Mouse (Mus musculus) intestine, embryonic 15.5 days (tissue): ENCODE results near the gene Poglut1. TPM values are rescaled to one million over a fixed set of nuclear protein-coding genes. Genes with fewer than 3 reads are reported as not detected.

Experiments
- ATAC-seq: fragments of 200-750 bp; cut with Nextera tagmentation; 2 replicates; pipeline ENCODE4 v1.8.0; 2017; ENCODE audit warnings: moderate TSS enrichment, moderate library complexity
- H3K27ac ChIP-seq: fragments of 300-500 bp; sonication (generic); 2 replicates; pipeline ENCODE4 v1.5.1; 2015; ENCODE audit warnings: mild to moderate bottlenecking, inconsistent platforms
- H3K27me3 ChIP-seq: fragments of 300-500 bp; sonication (generic); replicated peaks from 2 replicates; pipeline ENCODE4 v1.6.1; 2015; ENCODE audit warnings: inconsistent platforms
- H3K36me3 ChIP-seq: fragments of 300-500 bp; sonication (generic); 2 replicates; pipeline ENCODE4 v1.6.1; 2015; ENCODE audit warnings: inconsistent platforms
- H3K4me1 ChIP-seq: fragments of 300-500 bp; sonication (generic); replicated peaks from 2 replicates; pipeline ENCODE4 v1.6.1; 2015; ENCODE audit warnings: inconsistent platforms
- H3K4me2 ChIP-seq: fragments of 300-500 bp; sonication (generic); replicated peaks from 2 replicates; pipeline ENCODE4 v1.6.1; 2015; ENCODE audit warnings: mild to moderate bottlenecking, inconsistent platforms
- H3K4me3 ChIP-seq: fragments of 300-500 bp; sonication (generic); replicated peaks from 2 replicates; pipeline ENCODE4 v1.5.1; 2015; ENCODE audit warnings: inconsistent platforms
- H3K9ac ChIP-seq: fragments of 300-500 bp; sonication (generic); 2 replicates; pipeline ENCODE4 v1.6.1; 2015; ENCODE audit warnings: inconsistent platforms
- H3K9me3 ChIP-seq: fragments of 300-500 bp; sonication (generic); 2 replicates; pipeline ENCODE4 v1.6.1; 2016; ENCODE audit warnings: inconsistent platforms
- WGBS: fragments of 180-500 bp; shearing (Covaris S2); methylation state at CpG from one replicate; pipeline ENCODE4 v1.1.7; 2015; 5-methylcytosine and 5-hydroxymethylcytosine counted together
- polyA plus RNA-seq: library from polyadenylated mRNA; unstranded; fragments of >200 nt; fragmentation: Nextera tagmentation; extraction: Ambion mirVana; gene quantifications from 2 replicates; pipeline ENCODE4 v1.2.1, GENCODE M21; 2015

The Poglut1 gene
- polyA plus RNA-seq, 1 experiment from 2014 or later: 38.6 TPM

GRCm38 (mm10) chr16:38522129-38523084 lies 27.7 kb downstream of the Poglut1 start, which contains the start of gene Timmdc1:
Timmdc1 (minus strand) TSS chr16:38522663.
- WGBS: under 1% methylated on average over 73 of the region's 73 CpGs
- Histone ChIP-seq H3K36me3 (no peaks in the 10 kb centered on the region; the same call in 1 of the 2 replicates), H3K9me3 (no peaks in the 10 kb centered on the region), H3K27ac (peak within 1 kb of the TSS; percentile 98), H3K4me2 (peak within 1 kb of the TSS; percentile 53), H3K4me3 (peak within 1 kb of the TSS; percentile 93), H3K27me3 (no peaks in the 10 kb centered on the region), H3K4me1 (peaks cover 8% of the 10 kb centered on the region; the same call in 1 of the 2 replicates), H3K9ac (peak within 1 kb of the TSS; percentile 86)
- peak; percentile 98 for ATAC-seq

- ATAC-seq: no peak
- Histone ChIP-seq H3K4me2 (peak overlapping the region; percentile 53), H3K27me3 (no peaks in the 10 kb centered on the region), H3K9ac (0 out of 2 replicates have a peak overlapping the region, but pooled peaks have one; percentile 8), H3K27ac (no peak overlapping the region), H3K4me3 (peak overlapping the region; percentile 93), H3K36me3 (peaks cover 3% of the 10 kb centered on the region; the same call in 1 of the 2 replicates), H3K4me1 (peaks cover 8% of the 10 kb centered on the region; the same call in 1 of the 2 replicates), H3K9me3 (no peaks in the 10 kb centered on the region)
- WGBS: 20% methylated on average over 8 of the region's 8 CpGs
These were observed 28.7 kb downstream of the Poglut1 start for GRCm38 (mm10) chr16:38521211-38521987.

DNA sequence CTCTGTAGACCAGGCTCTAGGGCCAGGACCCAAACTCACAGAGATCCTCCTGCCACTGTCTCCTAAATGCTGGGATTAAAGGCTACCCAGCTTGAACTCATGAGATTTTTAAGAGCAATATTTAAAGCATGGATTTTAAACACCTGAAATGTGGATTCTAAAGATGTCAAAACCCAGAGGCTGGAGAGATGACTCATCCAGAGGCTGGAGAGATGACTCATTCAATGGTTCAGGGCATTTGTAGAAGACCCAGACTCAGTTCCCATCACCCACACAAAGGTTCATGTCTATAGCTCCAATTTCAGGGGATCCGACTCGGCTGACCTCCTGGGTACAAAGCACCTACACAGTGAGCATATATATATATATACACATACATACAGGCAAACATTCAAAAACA lies 30.9 kb downstream of the Poglut1 start:
- WGBS: 96% methylated on average over 2 of the region's 2 CpGs
- no peak overlapping the region for H3K9ac ChIP-seq
- no peak overlapping the region for H3K4me3 ChIP-seq
- ATAC-seq: no peak
- H3K27ac ChIP-seq: no peak overlapping the region
- H3K27me3 ChIP-seq: no peaks in the 10 kb centered on the region
- H3K9me3 ChIP-seq: no peaks in the 10 kb centered on the region
- peaks cover 5% of the 10 kb centered on the region; the same call in 1 of the 2 replicates for H3K36me3 ChIP-seq
- H3K4me2 ChIP-seq: no peak overlapping the region
- H3K4me1 ChIP-seq: peaks cover 8% of the 10 kb centered on the region; the same call in 1 of the 2 replicates

GRCm38 (mm10) chr16:38510846-38511245 lies 39.2 kb downstream of the Poglut1 start:
- H3K4me3 ChIP-seq: no peak overlapping the region
- no peak overlapping the region for H3K4me2 ChIP-seq
- no peak overlapping the region for H3K27ac ChIP-seq
- no peaks in the 10 kb centered on the region for H3K9me3 ChIP-seq
- no peaks in the 10 kb centered on the region for H3K27me3 ChIP-seq
- H3K9ac ChIP-seq: no peak overlapping the region
- H3K4me1 ChIP-seq: no peaks in the 10 kb centered on the region
- ATAC-seq: 0 out of 2 replicates have a peak, but pooled peaks have one; percentile 21
- H3K36me3 ChIP-seq: peaks cover 13% of the 10 kb centered on the region
- 89% methylated on average over 2 of the region's 2 CpGs for WGBS

DNA sequence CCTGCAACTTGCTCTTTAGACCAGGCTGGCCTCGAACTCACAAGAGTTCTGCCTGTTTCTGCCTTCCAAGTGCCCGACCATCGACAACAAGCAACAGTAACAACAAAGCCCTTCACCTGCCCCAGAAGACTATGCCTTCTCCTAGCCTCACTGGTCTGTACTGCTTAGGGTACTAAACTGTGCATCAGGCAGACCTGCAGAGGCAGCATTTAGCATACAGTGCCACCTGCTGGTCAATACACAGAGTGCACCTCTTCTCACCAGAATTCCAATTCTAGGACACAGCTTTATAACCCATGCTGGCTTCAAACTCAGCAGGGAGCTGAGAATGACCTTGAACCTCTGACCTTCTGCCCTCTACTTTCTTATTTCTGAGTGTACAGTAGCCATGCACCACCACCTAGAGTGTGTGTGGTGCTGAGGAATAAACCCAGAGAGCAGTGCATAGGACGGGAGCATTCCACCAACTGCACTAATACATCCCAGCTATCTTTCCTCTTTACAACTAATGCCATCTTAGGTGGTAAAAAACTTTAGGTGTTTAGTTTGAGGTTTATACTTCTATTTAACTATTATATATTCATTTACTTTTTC lies 43.9 kb downstream of the Poglut1 start:
- H3K4me3 ChIP-seq: no peak overlapping the region

GRCm38 (mm10) chr16:38503528-38503927 lies 46.5 kb downstream of the Poglut1 start:
- WGBS: 84% methylated on average over 4 of the region's 4 CpGs

More for the DNA sequence above, 43.9 kb downstream of the Poglut1 start:
- Histone ChIP-seq H3K27me3 (no peaks in the 10 kb centered on the region), H3K9me3 (no peaks in the 10 kb centered on the region), H3K4me2 (no peak overlapping the region), H3K9ac (no peak overlapping the region), H3K4me1 (0 out of 2 replicates have a peak, but pooled peaks cover 4% of the 10 kb centered on the region), H3K27ac (no peak overlapping the region), H3K36me3 (peaks cover 11% of the 10 kb centered on the region; the same call in 1 of the 2 replicates)
- ATAC-seq: peak; percentile 78
- WGBS: 80% methylated on average over 4 of the region's 4 CpGs

DNA sequence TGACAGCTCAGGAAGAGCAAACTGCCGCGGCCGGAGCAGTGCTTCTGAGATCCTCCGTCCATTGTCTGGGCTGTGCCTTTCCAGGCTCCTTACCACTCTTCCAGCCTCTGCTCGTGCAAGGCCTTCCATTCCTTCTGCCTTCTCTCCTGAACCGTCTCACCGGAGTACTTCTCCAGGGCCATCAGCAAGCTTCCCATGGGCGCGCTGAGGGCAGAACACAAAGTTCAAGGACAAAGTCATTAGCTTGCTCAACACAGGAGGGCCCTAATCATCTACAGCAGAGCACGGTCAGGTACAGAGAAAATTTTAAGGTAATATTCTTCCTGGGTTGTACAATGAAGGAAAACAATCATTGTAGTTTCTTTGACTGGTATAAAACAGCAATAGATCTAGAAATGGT lies 47.6 kb downstream of the Poglut1 start:
- 79% methylated on average over 10 of the region's 10 CpGs for WGBS
- 0 out of 2 replicates have a peak, but pooled peaks cover 4% of the 10 kb centered on the region for H3K4me1 ChIP-seq
- no peaks in the 10 kb centered on the region for H3K27me3 ChIP-seq
- H3K9ac ChIP-seq: no peak overlapping the region
- 0 out of 2 replicates have a peak, but pooled peaks cover 13% of the 10 kb centered on the region for H3K36me3 ChIP-seq
- peak; percentile 39; the same call in 1 of the 2 replicates for ATAC-seq
- no peaks in the 10 kb centered on the region for H3K9me3 ChIP-seq
- H3K4me2 ChIP-seq: no peak overlapping the region
- H3K27ac ChIP-seq: no peak overlapping the region
- H3K4me3 ChIP-seq: no peak overlapping the region

More at GRCm38 (mm10) chr16:38503528-38503927, 46.5 kb downstream of the Poglut1 start:
- Histone ChIP-seq H3K27me3 (no peaks in the 10 kb centered on the region), H3K4me2 (no peak overlapping the region), H3K4me1 (0 out of 2 replicates have a peak, but pooled peaks cover 4% of the 10 kb centered on the region), H3K4me3 (no peak overlapping the region), H3K9me3 (no peaks in the 10 kb centered on the region), H3K36me3 (peaks cover 9% of the 10 kb centered on the region; the same call in 1 of the 2 replicates), H3K9ac (no peak overlapping the region), H3K27ac (no peak overlapping the region)
- 0 out of 2 replicates have a peak, but pooled peaks have one; percentile 2 for ATAC-seq

GRCm38 (mm10) chr16:38496604-38497140 lies 53.4 kb downstream of the Poglut1 start:
- Histone ChIP-seq H3K36me3 (0 out of 2 replicates have a peak, but pooled peaks cover 9% of the 10 kb centered on the region), H3K27me3 (no peaks in the 10 kb centered on the region), H3K9ac (no peak overlapping the region), H3K9me3 (no peaks in the 10 kb centered on the region), H3K4me3 (no peak overlapping the region), H3K4me1 (no peaks in the 10 kb centered on the region), H3K4me2 (no peak overlapping the region), H3K27ac (no peak overlapping the region)
- no peak for ATAC-seq
- 80% methylated on average over 7 of the region's 7 CpGs for WGBS

DNA sequence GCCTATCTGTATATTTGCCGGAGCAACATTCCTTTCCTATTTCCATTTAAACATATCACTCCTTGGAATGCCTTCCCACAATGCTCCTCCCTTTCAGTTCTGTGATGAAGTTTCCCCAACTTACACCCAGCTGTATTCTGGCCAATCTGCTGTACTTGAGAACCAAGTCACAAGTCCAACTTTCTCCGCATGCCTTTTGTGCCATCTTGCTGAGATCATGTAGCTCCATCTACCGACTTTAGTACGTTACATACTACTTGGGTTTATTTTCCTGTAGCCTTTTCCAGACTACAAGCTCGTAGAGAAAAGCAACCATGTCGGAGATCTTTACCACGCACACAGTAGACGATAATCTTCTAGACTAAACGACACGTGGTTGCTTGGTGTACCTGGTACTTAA lies 56.2 kb downstream of the Poglut1 start:
- no peak overlapping the region for H3K9ac ChIP-seq
- H3K27ac ChIP-seq: no peak overlapping the region
- H3K4me2 ChIP-seq: no peak overlapping the region
- H3K4me1 ChIP-seq: no peaks in the 10 kb centered on the region
- WGBS: 80% methylated on average over 10 of the region's 10 CpGs
- no peak for ATAC-seq
- no peaks in the 10 kb centered on the region for H3K27me3 ChIP-seq
- H3K36me3 ChIP-seq: 0 out of 2 replicates have a peak, but pooled peaks cover 8% of the 10 kb centered on the region
- H3K4me3 ChIP-seq: no peak overlapping the region
- H3K9me3 ChIP-seq: no peaks in the 10 kb centered on the region

- Histone ChIP-seq H3K27me3 (no peaks in the 10 kb centered on the region), H3K4me3 (no peak overlapping the region), H3K27ac (no peak overlapping the region), H3K4me1 (no peaks in the 10 kb centered on the region), H3K36me3 (0 out of 2 replicates have a peak, but pooled peaks cover 5% of the 10 kb centered on the region), H3K9me3 (no peaks in the 10 kb centered on the region), H3K4me2 (no peak overlapping the region), H3K9ac (no peak overlapping the region)
- 83% methylated on average over 3 of the region's 3 CpGs for WGBS
- ATAC-seq: no peak
These were observed 57.5 kb downstream of the Poglut1 start for GRCm38 (mm10) chr16:38492551-38492950.
